Mouse (Mus musculus) retina, postnatal 1 day (tissue): ENCODE measurements around the gene Mtmr14.
A peak's percentile ranks its signal among the peaks of the same experiment; 100 is the strongest.

ENCODE experiments used
- DNase-seq: peaks from one replicate; pipeline ENCODE4 v3.0.0-alpha.2; 2012

Gene Mtmr14

GRCm38 (mm10) chr6:113237542-113238270 lies at the start of gene Mtmr14:
Mtmr14 (plus strand) TSS chr6:113237843.
- peak; percentile 99 for DNase-seq

DNA sequence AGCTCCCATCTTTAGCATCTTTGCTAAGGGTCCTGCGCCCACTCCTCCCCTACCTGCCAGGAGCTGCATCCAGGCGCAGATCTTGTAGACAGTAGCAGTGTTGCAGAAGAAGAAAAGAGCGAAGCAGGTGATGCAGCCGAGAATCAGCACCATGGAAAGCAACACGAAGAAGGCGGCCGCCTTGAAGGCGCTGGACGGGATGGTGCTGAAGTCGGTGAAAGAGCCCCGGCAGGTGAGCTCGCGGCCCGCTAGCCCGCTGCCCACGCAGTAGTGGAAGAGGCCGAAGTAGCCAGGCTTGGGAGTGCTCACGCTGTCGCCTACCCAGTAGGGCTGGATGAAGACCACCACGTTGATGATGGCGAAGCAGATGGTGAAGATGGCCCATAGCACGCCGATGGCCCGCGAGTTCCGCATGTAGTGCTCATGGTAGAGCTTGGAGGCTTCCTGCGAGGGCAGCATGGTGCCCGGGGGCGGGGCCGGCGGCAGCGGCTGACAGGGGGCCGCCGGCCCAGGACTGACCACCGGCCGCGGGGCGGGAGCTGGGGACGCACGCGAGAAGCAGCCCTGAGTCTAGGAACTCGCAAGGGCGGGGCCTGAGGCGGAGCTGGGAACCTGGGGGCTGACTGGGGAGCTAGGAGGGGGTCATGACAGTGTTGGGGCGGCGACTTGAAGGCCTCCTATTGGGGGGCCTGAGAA lies 43.7 kb upstream of the Mtmr14 start:
- peak; percentile 74 for DNase-seq

GRCm38 (mm10) chr6:113194517-113194840 lies 43.2 kb upstream of the Mtmr14 start:
- no peak for DNase-seq

DNA sequence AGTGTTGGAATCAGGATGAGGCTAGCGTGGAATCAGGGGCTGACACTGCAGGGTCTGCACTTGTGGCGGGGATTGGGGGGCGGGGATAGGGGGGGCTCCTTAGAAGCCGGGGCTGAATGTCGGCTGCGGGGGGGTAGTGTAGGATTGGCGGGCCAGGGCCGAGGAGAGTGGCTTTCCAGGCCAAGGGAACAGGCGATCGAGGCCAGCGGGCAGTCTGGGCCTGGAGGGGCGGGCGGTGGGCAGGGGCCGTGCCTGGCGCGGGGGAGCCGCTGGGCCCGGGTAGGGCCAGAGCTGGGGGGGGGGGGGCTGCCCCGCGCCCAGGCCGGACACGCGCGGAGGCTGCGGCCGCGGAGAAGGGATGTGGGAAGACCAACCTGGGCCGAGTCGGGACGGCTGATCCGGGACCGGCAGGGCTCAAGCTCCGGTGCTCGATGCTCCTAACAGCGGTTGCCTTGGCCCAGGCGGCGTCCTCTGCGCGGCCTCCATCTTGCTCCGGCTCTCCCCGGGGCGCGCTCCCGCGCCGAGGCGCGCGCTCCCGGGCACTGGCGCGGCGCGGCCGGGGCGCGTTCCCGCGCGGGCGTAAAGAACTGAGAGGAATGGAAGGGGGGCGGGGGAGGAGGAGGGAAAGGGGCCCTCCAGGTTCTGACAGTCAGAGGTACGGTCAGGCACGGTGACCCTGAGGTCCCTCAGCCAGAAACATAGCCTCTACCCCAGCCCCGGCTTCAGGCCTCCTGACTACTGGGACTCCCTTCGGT lies 42.6 kb upstream of the Mtmr14 start, which contains the start of gene Lhfpl4:
Lhfpl4 (minus strand) TSS at position 544 of the 755 bp plus-strand sequence.
- DNase-seq: peak; percentile 79

- no peak for DNase-seq
Measured at GRCm38 (mm10) chr6:113195596-113195992, 42.0 kb upstream of the Mtmr14 start.

DNA sequence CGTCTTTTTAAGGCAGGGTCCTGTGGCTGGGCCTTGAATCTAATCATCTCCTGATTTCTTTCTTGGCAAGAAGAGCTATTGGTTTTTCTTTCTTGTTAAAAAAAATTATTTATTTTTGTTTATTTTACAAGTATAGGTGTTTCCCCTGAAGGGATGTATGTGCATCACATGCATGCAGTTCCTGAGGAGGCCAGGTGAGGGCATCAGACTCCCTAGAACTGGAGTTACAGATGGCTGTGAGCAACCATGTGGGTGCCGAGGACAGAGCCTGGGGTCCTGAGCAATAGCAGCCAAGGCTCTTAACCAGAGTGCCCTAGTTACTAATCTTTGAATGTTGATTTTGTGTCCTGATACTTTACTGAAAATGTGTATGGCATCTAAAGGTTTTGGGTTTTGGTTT lies 21.4 kb upstream of the Mtmr14 start:
- no peak for DNase-seq

DNA sequence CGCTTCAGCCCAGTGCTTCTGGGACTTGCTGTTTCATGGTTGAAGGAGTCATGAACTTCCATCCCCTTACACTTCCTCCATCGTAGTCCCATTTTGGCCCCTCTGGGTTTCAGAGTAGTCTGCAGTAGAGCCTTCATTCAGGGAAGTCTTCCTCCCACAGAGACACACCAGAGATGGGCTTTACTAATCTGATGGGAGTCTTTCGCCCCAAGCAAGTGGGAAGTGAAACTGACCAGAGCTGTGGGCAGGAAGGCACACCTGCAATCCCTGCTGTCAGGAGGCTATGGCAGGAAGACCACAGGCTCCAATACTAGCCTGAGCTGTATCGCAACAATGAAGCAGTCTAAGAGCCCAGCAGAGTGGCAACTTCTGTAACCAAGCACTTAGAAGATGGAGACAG lies 11.8 kb upstream of the Mtmr14 start:
- no peak for DNase-seq

- DNase-seq: no peak
Measured at GRCm38 (mm10) chr6:113226705-113227104, 10.9 kb upstream of the Mtmr14 start.

- DNase-seq: no peak
Measured at GRCm38 (mm10) chr6:113235141-113235540, 2.5 kb upstream of the Mtmr14 start.

DNA sequence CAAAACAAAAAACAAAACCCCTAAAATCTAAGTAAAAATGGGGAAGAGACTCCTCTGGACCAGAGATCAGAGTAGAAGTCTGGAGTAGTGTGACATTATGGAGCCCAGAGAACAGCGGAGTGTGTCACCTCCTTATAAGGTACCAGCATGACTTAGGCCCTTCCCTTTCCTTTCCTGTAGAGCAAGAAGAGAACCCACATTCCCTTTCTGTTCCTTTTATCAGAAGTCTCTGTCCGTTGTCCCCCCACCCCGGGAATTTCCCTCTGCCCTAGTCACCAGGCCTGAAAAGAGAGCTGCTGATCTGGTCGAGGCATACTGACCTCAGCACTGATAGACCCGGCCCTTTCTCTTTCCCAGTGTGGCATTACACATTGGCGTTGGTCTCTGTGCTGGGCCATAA lies 799 bp downstream of the Mtmr14 start:
- no peak for DNase-seq

- DNase-seq: no peak
Measured at GRCm38 (mm10) chr6:113242753-113243152, 5.1 kb downstream of the Mtmr14 start.

DNA sequence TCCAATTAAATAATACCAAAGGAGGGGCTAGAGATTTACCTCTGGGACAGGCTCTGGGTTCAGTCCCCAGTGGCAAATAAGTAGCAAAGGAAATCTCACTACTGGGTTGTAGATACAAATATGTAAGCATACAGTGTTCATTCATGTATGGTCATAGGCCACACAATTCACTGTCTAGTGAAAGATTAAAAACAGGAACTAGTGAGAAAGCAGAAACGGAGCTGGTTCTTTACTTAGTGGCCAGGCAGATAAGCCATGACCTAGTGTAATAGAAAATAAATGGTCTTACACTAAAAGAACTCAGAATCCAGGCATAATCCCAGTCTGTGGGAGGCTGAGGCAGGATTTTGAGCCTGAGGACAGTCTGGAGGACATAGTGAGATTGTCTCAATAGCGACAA lies 7.9 kb downstream of the Mtmr14 start:
- DNase-seq: no peak

- no peak for DNase-seq
Measured at GRCm38 (mm10) chr6:113250786-113251185, 13.1 kb downstream of the Mtmr14 start.

DNA sequence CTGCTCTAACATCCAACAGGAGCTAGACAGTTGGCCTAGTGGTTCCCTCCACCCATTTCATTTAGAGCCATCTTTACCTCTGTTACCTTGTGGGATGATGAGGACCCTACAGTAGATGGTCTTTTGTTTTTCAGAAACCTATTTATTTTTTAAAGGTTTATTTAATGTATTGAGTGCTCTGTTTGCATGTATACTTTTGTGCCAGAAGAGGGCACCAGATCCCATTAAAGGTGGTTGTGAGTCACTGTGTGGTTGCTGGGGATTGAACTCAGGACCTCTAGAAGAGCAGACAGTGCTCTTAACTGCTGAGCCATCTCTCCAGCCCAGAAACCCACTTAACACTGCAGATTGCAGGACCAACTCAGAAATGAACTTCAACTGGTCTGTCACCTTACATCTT lies 14.3 kb downstream of the Mtmr14 start:
- DNase-seq: no peak

GRCm38 (mm10) chr6:113254899-113255298 lies 17.3 kb downstream of the Mtmr14 start:
- no peak for DNase-seq

DNA sequence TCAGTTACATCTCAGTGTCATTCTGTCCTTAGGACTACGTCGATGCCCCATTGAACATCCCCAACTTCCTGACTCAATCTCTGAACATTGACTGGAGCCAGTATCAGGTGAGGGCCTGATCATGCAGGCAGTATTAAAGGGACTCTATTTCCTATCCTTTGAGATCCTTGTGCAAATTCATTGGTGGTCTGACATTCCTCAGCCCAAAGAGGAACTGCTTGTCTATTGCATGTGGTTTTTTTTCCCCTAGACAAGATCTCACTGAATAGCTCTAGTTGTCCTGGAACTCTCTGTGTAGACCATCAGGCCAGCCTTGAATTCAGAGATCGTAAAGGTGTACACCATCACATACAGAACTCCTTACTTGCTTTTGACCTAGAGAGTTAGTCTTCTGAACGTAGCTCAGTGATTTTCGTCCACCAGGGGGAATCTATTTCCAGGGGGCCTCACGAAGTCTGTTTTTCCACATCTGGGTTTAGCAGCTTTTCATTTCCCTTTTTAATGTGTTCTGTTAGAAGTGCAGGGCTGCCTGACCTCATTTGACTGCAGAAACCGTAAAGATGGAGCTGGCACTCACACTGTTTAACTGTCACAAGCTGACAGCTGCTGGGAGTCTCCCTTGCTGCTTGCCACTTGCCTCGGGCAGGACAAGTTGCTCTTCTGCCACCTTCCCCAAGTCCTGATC lies 23.7 kb downstream of the Mtmr14 start:
- no peak for DNase-seq

- peak; percentile 38 for DNase-seq
Measured at GRCm38 (mm10) chr6:113263531-113263930, 25.9 kb downstream of the Mtmr14 start.

DNA sequence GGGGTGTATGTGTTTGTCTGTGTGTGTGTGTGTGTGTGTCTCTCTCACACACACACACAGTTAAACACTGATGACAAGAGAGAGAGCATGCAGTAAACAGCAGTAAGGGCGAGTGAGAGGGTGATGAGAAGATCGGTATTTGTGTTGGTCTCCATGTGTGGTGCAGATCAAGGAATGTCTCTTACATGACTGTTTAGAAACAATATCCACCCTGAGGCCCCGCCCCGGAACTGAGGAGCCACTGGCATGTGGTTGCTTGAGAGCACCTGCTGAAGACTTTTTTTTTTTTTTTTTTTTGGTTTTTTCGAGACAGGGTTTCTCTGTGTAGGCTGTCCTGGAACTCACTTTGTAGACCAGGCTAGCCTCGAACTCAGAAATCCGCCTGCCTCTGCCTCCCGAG lies 26.8 kb downstream of the Mtmr14 start:
- no peak for DNase-seq

DNA sequence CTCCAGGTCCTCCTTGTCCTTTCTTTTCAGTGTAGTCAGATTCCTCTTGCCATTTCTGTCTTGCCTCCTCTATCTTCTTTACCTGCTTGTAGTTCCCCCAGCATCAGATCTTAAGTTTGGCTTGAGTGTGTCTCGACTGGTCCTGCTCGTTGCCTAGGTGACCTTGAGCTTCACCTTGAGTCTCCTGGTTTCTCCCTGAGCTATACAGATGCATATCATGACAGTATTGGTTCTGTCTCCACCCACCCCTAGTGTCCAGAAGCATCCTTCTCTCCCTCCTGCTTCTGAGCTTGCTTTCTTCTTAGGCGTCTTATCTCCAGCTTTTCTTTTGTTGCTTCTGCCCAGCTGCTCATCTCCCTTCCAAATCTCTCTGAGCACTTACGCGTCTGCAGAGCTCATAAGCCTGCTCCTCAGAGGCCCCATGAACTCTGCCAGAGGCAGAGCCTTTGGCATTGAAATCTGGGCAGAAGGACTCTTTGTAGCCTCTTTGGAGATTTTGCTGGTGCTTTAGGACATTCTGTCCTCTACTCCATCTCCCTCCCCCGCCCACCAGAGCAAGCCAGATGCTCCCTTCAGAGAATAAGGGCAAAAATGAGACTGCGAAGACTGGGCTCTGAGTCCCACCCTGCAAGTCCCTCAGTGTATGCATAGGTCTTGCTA lies 29.5 kb downstream of the Mtmr14 start:
- no peak for DNase-seq

DNA sequence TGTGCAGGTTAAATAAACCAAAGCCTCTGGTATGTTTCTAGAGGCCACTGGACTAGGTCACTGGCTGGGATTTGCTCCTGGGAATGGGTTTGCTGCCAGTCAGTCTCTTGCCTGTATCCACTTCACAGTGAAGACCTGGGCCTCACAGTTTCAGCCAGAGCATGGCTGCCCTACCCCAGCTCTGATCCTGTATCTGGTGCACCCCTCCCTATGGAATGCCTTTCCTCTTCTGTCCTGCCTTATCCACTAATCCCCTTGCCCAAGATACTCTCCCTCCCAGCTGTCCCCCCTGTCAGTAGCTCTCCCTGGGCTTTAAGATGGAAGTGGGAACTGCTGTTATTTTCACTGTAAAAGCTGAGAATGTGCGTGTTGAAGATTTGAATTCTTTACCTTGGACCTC lies 30.3 kb downstream of the Mtmr14 start:
- no peak for DNase-seq

- DNase-seq: no peak
Measured at GRCm38 (mm10) chr6:113272365-113272764, 34.7 kb downstream of the Mtmr14 start.

GRCm38 (mm10) chr6:113276846-113277245 lies 39.2 kb downstream of the Mtmr14 start:
- DNase-seq: no peak

GRCm38 (mm10) chr6:113281676-113282075 lies 44.0 kb downstream of the Mtmr14 start:
- no peak for DNase-seq
